Mouse (Mus musculus) small intestine, adult 2 months (tissue): ENCODE data around the gene Zfp664. TPM values are rescaled to one million over a fixed set of nuclear protein-coding genes. Genes with fewer than 3 reads are reported as not detected.
A peak's percentile ranks its signal among the peaks of the same experiment; 100 is the strongest.

Experiments used
- H3K27ac ChIP-seq: fragments of 200-500 bp; 2 replicates; pipeline ENCODE4 v1.5.1; 2012; ENCODE audit warnings: low read depth, low read length, control low read depth, inconsistent platforms; ENCODE audit not compliant: insufficient read depth
- H3K27me3 ChIP-seq: fragments of 200-500 bp; 2 replicates; pipeline ENCODE4 v1.6.1; 2012; ENCODE audit warnings: mild to moderate bottlenecking, moderate library complexity, low read length, inconsistent platforms; ENCODE audit not compliant: control insufficient read depth, insufficient read depth
- H3K36me3 ChIP-seq: fragments of 200-500 bp; 2 replicates; pipeline ENCODE4 v1.6.1; 2012; ENCODE audit warnings: mild to moderate bottlenecking, low read length, control low read depth, inconsistent platforms; ENCODE audit not compliant: control insufficient read depth, insufficient read depth
- H3K4me1 ChIP-seq: fragments of 200-500 bp; 2 replicates; pipeline ENCODE4 v1.6.1; 2012; ENCODE audit warnings: low read length, inconsistent platforms, mixed read lengths; ENCODE audit not compliant: control insufficient read depth, insufficient read depth, insufficient read length
- H3K4me3 ChIP-seq: fragments of 200-500 bp; 2 replicates; pipeline ENCODE4 v1.5.1; 2012; ENCODE audit warnings: low read depth, mild to moderate bottlenecking, control low read depth, inconsistent platforms, low read length, moderate library complexity
- CTCF ChIP-seq: fragments of 200-500 bp; IDR thresholded peaks from 2 replicates; pipeline ENCODE4 v1.5.1; 2012; ENCODE audit warnings: low read depth, mild to moderate bottlenecking, control low read depth, inconsistent platforms, low read length, moderate library complexity, mixed read lengths; ENCODE audit not compliant: insufficient replicate concordance, insufficient read length; ENCODE audit errors: extremely low read depth
- POLR2A ChIP-seq: fragments of 200-500 bp; IDR thresholded peaks from 2 replicates; pipeline ENCODE4 v1.6.1; 2012; ENCODE audit warnings: low read depth, mild to moderate bottlenecking, control low read depth, inconsistent platforms, low read length, moderate library complexity
- WGBS: fragments of 180-500 bp; shearing (Covaris S2); methylation state at CpG from one replicate; pipeline ENCODE4 v1.1.7; 2018; 5-methylcytosine and 5-hydroxymethylcytosine counted together
- polyA plus RNA-seq: library from polyadenylated mRNA; depleted of rRNA; stranded (reverse); fragments of >200 nt; gene quantifications from 2 replicates; pipeline ENCODE4 v1.2.3, GENCODE M21; 2012

Zfp664 gene
- polyA plus RNA-seq, 1 experiment, result 11.3 TPM

DNA sequence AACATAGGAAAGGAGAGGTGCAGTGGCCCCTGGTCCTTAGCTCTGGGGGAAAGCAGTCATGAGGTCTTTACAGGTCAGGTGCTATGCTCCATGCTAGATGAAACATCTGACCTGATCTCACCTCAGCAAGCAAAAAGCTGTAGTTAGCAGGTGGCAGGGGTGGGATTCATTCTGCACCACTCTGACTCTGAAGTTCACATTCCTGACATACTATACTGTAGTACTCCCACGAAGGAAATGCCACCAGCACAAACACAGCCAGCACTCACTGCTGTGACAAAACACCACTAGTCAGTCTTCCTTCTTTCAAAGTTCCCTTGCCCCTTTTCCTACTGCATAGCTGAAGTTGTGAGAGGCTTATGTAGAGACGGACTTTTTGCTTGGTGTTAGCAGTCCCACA lies 10.2 kb upstream of the Zfp664 start:
- TF ChIP-seq CTCF (no peak), POLR2A (no peak)
- Histone ChIP-seq H3K4me3 (no peak overlapping the region), H3K27ac (no peak overlapping the region), H3K4me1 (no peaks in the 10 kb centered on the region), H3K27me3 (no peaks in the 10 kb centered on the region), H3K36me3 (no peaks in the 10 kb centered on the region)
- 43% methylated on average over 2 of the region's 2 CpGs for WGBS

DNA sequence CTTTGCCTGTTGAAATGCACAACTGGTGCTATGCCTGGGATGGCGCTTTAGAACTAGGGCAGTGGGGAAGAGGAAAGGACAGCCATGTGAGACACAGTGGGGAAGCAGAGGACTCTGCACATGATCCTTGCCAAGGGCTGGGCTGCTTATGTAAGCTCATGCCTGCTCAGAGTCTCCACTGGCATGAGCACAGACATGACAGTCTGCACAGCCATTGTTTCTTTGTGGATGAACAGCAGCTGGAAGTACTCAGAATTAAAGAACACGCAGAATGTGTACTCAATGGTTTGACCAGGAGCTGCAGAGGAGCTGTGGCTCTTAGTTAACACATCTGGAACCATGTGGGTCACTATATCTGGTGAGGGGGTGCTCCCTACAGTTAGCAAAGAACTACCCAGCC lies 9.4 kb upstream of the Zfp664 start:
- WGBS, result 79% methylated on average over 2 of the region's 2 CpGs

DNA sequence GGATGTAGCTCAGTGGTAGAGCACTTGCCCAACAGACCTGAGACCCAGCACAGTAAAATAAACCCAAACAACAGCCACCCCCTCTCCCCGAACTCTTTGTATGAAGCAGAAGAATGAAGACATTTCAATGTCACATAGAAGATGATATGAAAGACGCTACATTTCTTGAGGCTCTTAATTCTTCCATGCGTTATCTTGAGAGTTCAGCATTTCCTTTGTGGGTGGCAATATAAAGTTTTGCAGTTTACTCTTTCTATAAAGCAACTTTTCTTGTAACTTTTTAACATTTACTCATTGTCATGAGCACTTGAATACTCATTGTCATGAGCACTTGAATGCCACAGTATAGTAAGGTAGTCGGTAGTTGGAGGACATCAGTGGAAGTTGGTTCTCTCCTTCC lies 8.3 kb upstream of the Zfp664 start:
- no peaks in the 10 kb centered on the region for H3K27me3 ChIP-seq
- WGBS, result 90% methylated on average over 4 of the region's 4 CpGs
- no peak overlapping the region for H3K4me3 ChIP-seq
- no peak overlapping the region for H3K27ac ChIP-seq
- no peaks in the 10 kb centered on the region for H3K36me3 ChIP-seq
- H3K4me1 ChIP-seq, result no peaks in the 10 kb centered on the region
- no peak for TF ChIP-seq POLR2A
- TF ChIP-seq CTCF, result no peak

More for the DNA sequence above, 9.4 kb upstream of the Zfp664 start:
- H3K36me3 ChIP-seq, result no peaks in the 10 kb centered on the region
- no peaks in the 10 kb centered on the region for H3K4me1 ChIP-seq
- TF ChIP-seq CTCF (no peak), POLR2A (no peak)
- no peak overlapping the region for H3K27ac ChIP-seq
- H3K4me3 ChIP-seq, result no peak overlapping the region
- H3K27me3 ChIP-seq, result no peaks in the 10 kb centered on the region

DNA sequence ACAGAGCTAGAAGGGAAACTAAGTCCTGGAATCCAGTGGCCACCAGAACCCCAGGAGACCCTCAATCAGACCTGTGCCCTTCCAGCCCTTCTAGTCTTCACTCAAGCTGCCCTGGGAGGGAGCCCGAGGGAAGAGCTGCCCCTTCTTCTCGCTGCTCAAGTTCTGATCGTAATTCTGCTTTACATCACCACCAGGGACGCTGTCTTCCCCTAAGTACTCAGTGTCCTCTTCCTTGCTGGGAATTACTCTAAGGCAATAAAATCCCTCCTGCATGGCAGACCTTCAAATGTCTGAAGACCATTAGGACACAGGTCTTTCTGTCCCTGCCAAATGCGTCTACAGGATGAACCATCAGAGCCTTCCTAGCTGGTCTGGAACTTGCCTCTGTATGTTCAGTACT lies 2.5 kb upstream of the Zfp664 start:
- no peak overlapping the region for H3K4me3 ChIP-seq
- peaks cover 17% of the 10 kb centered on the region for H3K27me3 ChIP-seq
- H3K27ac ChIP-seq, result no peak overlapping the region
- no peaks in the 10 kb centered on the region for H3K36me3 ChIP-seq
- WGBS, result 6% methylated on average over 5 of the region's 5 CpGs
- peaks cover 6% of the 10 kb centered on the region for H3K4me1 ChIP-seq
- peak; percentile 45; the same call in 1 of the 2 replicates for TF ChIP-seq CTCF
- no peak for TF ChIP-seq POLR2A

DNA sequence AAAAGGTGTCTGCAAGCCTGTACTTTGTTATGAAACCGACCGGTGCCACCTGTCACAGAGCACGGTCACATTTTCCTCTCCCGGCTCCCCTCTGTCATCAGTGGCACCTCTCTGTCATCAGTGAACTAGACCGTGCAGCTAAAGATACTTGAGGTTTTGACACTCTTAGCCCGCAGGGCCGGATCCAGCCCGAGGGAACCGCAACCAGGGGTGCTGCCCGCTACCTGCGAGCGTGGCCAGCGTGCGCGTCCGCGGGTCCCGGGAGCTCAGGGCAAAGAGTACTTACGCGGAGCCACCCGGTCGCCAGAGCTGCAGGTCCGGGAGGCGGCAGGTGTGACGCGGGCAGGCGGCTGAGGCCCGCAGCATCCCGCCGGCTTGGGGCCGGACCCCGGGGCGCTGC lies 1.0 kb upstream of the Zfp664 start:
- Histone ChIP-seq H3K4me1 (peaks cover 6% of the 10 kb centered on the region), H3K27ac (no peak overlapping the region), H3K4me3 (peak overlapping the region; percentile 76), H3K36me3 (no peaks in the 10 kb centered on the region), H3K27me3 (peaks cover 17% of the 10 kb centered on the region)
- TF ChIP-seq POLR2A (no peak), CTCF (no peak)
- WGBS, result under 1% methylated on average over 33 of the region's 33 CpGs

DNA sequence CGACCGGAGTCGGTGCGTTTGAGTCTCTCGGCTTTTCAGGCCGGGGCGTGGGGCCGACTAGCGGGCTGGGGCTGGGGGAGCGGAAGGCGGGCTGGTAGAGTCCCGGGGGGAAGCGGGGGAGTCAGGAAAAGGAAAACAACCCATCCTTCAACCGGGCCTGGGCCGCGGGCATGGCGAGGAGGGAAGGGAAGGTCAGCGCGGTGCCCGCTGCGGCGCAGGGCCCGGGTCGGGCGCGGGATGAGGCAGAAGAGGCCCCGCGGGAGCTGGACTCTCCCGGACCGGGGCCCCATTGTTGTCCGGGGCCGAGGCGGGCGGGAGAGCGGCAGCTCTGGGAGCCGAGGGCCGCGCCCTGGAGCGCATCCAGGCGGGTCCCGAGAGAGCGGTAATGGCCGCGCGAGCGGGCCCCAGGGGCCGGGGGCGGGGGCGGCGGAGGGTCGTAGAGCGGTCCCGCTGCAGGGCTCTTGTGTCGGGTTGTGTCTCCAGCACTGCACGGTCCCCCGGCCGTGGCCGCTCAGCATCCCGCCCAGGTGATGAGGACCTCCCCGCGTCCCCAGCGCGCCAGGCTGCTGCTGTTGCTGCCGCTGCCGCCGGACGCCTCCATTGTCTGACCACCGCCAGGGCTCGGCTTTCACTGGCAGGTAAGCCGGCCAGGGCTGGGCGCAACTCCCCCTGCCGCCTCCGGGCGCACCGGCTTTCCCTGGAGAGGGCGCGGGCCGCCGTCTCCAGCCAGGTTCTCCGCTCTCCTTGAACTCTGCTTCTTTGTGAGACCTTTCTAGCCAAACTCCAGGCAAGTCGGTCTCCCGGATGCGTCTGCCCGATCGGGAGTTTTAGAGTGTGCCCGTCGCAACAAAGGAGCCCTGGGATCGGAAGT lies 615 bp downstream of the Zfp664 start:
- no peak overlapping the region for H3K27ac ChIP-seq
- TF ChIP-seq CTCF, result no peak
- no peak for TF ChIP-seq POLR2A
- under 1% methylated on average over 88 of the region's 88 CpGs for whole genome bisulfite sequencing

DNA sequence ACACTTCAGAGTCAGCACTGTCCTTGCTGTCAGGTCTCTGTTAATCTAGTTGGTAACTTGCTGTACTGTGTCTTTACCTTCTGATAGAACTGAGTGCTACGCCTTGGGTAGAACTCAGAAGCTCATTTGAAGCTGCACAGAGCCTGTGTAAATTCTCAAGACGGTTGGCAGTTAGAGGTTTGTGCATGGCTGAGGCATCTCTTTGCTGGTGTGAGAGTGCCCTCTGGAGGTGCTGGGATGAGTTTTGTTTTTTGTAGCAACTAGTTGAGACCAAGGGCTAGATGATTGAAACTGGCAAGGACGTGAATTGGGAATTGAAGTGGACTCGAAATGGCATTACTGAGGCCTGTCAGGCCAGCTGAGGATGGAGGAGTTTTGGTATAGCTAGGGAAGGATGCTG lies 6.5 kb downstream of the Zfp664 start:
- Histone ChIP-seq H3K27me3 (no peaks in the 10 kb centered on the region), H3K36me3 (no peaks in the 10 kb centered on the region), H3K4me1 (peaks cover 3% of the 10 kb centered on the region; the same call in 1 of the 2 replicates), H3K4me3 (no peak overlapping the region), H3K27ac (no peak overlapping the region)
- 45% methylated on average over 4 of the region's 4 CpGs for WGBS
- TF ChIP-seq CTCF (peak; percentile 55; the same call in 1 of the 2 replicates), POLR2A (no peak)

More for the DNA sequence above, 615 bp downstream of the Zfp664 start:
- Histone ChIP-seq H3K4me3 (peak overlapping the region; percentile 87), H3K27me3 (peaks cover 17% of the 10 kb centered on the region), H3K4me1 (peaks cover 6% of the 10 kb centered on the region), H3K36me3 (no peaks in the 10 kb centered on the region)
